Mouse (Mus musculus) G1E (cell line): ENCODE measurements around the gene 9330182L06Rik. TPM values are rescaled to one million over a fixed set of nuclear protein-coding genes. Genes with fewer than 3 reads are reported as not detected.

Experiments
- ATAC-seq: 2 replicates; pipeline ENCODE4 v1.8.0; 2016; ENCODE audit warnings: mild to moderate bottlenecking; ENCODE audit not compliant: insufficient number of reproducible peaks, poor library complexity, low FRiP score, severe bottlenecking; ENCODE audit errors: extremely low read depth
- DNase-seq: peaks from one replicate; pipeline ENCODE4 v3.0.0; 2012; ENCODE audit warnings: low spot score
- H3K27me3 ChIP-seq: 2 replicates; pipeline ENCODE4 v1.6.1; 2012; ENCODE audit warnings: mild to moderate bottlenecking, low read length, inconsistent platforms; ENCODE audit not compliant: insufficient read depth
- H3K36me3 ChIP-seq: replicated peaks from 2 replicates; pipeline ENCODE3; 2012; ENCODE audit warnings: mild to moderate bottlenecking, inconsistent platforms
- H3K4me1 ChIP-seq: 2 replicates; pipeline ENCODE4 v1.6.1; 2012; ENCODE audit warnings: low read depth, low read length, inconsistent platforms, mixed read lengths; ENCODE audit not compliant: insufficient read depth
- H3K4me3 ChIP-seq: 2 replicates; pipeline ENCODE4 v1.5.1; 2012; ENCODE audit warnings: low read depth, mild to moderate bottlenecking, inconsistent platforms, low read length, moderate library complexity, mixed read lengths
- H3K9me3 ChIP-seq: replicated peaks from 2 replicates; pipeline ENCODE4 v1.6.1; 2012; ENCODE audit warnings: inconsistent platforms
- CTCF ChIP-seq: IDR thresholded peaks from 2 replicates; pipeline ENCODE4 v1.5.1; 2012; ENCODE audit warnings: low read depth, low read length, inconsistent platforms, mixed read lengths
- GATA1 ChIP-seq: IDR thresholded peaks from 2 replicates; pipeline ENCODE4 v1.6.1; 2012; ENCODE audit warnings: borderline replicate concordance, low read length, inconsistent platforms, mixed read lengths
- GATA2 ChIP-seq: IDR thresholded peaks from 2 replicates; pipeline ENCODE4 v1.6.1; 2012; ENCODE audit warnings: low read depth, low read length, inconsistent platforms, borderline replicate concordance
- POLR2AphosphoS5 ChIP-seq: IDR thresholded peaks from 2 replicates; pipeline ENCODE4 v1.6.1; 2012; ENCODE audit warnings: low read depth, low read length, inconsistent platforms; ENCODE audit not compliant: insufficient replicate concordance
- TAL1 ChIP-seq: conservative IDR thresholded peaks from 2 replicates; pipeline ENCODE4 v1.6.1; 2012; ENCODE audit warnings: low read depth, low read length, inconsistent platforms, mixed read lengths
- polyA plus RNA-seq: library from polyadenylated mRNA; stranded (reverse); fragments of >175 nt; gene quantifications from 2 replicates; pipeline ENCODE4 v1.2.3, GENCODE M21; 2012
- total RNA-seq, 2 experiments: library from RNA; stranded (forward) in 1 of 2; stranded (reverse) in 1 of 2; fragments of 200-1000 nt in 1 of 2; fragments of >200 nt in 1 of 2; fragmentation: Nextera tagmentation in 1 of 2; gene quantifications; 2 replicates each; pipeline ENCODE4 v1.2.3; 2014 to 2017

9330182L06Rik gene
- total and polyA plus RNA-seq, 3 experiments: 0.16 TPM; not detected in 2

DNA sequence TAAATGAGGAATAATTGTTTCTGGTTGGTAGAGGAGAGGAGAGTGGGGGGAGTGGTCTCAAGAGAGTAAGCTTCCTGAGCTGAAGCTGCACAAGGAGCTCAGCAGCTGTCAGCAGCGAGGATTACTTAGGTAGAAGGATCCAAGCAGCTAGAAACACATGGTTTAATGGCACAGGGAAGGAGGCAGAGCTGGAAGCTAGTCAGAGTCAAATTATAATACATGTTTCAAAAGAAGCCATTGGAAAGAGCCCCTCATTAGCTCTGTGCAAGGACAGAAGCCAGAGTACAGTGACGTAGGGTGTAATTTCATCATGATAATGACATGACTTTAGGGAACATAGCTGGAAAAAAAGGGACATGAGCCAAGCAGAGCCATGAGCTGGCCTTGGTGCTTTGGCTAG, 92.2 kb downstream of the 9330182L06Rik start:
- TF ChIP-seq GATA2: no peak
- no peak for TF ChIP-seq TAL1
- no peak for TF ChIP-seq CTCF
- no peak for TF ChIP-seq POLR2AphosphoS5
- TF ChIP-seq GATA1: no peak
- Histone ChIP-seq H3K36me3 (no peaks in the 10 kb centered on the region), H3K4me3 (no peak overlapping the region), H3K27me3 (no peaks in the 10 kb centered on the region), H3K4me1 (no peaks in the 10 kb centered on the region), H3K9me3 (no peaks in the 10 kb centered on the region)
- ATAC-seq: no peak
- DNase-seq: no peak

DNA sequence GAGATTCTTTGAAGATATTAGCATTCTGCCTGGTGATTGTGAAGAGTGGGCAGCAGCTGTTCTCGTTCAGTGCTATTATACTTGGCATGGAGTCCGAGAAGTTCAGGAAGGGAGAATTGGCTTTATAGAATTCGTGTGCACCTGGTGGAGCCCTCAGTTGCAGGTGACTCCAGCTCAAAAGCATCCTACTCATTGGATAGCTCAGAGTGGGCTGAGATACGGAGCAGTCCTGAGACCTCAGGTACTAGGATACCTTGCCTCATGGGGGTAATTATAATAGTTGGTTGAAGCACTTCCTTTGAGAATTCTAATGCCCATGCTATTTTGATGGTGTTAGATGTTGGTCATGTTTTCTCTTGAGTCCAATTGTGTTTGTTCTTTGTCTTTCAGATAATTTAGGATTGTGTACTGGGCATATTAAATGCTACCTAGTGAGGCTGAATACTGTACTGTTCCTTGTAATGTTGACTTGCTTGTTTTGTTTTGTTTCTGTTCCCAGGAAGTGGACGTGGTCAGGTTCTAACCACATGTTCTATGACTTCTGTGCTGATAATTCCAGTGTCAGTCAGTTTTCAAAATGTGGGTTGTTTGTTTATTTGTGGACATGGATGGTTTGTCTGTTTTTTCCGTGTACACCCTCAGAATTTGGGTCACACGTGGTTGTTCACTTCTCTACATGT, 96.2 kb downstream of the 9330182L06Rik start:
- ATAC-seq: no peak
- TF ChIP-seq CTCF: no peak
- no peak for TF ChIP-seq GATA2
- TF ChIP-seq GATA1: no peak
- no peak for TF ChIP-seq POLR2AphosphoS5
- no peak for TF ChIP-seq TAL1
- H3K36me3 ChIP-seq: no peaks in the 10 kb centered on the region

DNA sequence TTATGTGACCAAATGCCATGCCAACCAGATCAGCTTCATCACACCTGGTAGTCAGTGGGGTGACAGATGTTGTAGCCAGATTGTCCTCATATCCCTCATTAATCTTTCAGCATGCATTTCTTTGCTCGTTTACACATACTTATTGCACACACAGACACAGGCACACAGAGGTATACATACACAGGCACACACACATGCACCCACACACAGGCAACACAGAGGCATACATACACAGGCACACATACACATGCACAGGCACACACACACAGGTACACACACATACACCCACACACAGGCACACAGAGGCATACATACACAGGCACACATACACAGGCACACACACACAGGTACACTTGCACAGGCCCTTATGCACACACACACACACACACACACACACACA, 99.0 kb downstream of the 9330182L06Rik start:
- H3K27me3 ChIP-seq: peaks cover 3% of the 10 kb centered on the region; the same call in 1 of the 2 replicates
- H3K9me3 ChIP-seq: no peaks in the 10 kb centered on the region
- DNase-seq (no peak), ATAC-seq (no peak)
- H3K4me3 ChIP-seq: no peak overlapping the region
- H3K36me3 ChIP-seq: no peaks in the 10 kb centered on the region
- TF ChIP-seq POLR2AphosphoS5 (no peak), TAL1 (no peak), CTCF (no peak), GATA2 (no peak), GATA1 (no peak)
- no peaks in the 10 kb centered on the region for H3K4me1 ChIP-seq

More for the DNA sequence above, 96.2 kb downstream of the 9330182L06Rik start:
- no peaks in the 10 kb centered on the region for H3K4me1 ChIP-seq
- H3K4me3 ChIP-seq: no peak overlapping the region
- H3K27me3 ChIP-seq: peaks cover 3% of the 10 kb centered on the region; the same call in 1 of the 2 replicates
- DNase-seq: no peak
- no peaks in the 10 kb centered on the region for H3K9me3 ChIP-seq

GRCm38 (mm10) chr5:9367920-9368692, 102.2 kb downstream of the 9330182L06Rik start:
- ATAC-seq: no peak
- DNase-seq: no peak
- Histone ChIP-seq H3K36me3 (no peaks in the 10 kb centered on the region), H3K27me3 (peaks cover 3% of the 10 kb centered on the region; the same call in 1 of the 2 replicates), H3K9me3 (no peaks in the 10 kb centered on the region), H3K4me1 (no peaks in the 10 kb centered on the region), H3K4me3 (no peak overlapping the region)
- TF ChIP-seq GATA1 (no peak), TAL1 (no peak), GATA2 (no peak), CTCF (no peak), POLR2AphosphoS5 (no peak)

DNA sequence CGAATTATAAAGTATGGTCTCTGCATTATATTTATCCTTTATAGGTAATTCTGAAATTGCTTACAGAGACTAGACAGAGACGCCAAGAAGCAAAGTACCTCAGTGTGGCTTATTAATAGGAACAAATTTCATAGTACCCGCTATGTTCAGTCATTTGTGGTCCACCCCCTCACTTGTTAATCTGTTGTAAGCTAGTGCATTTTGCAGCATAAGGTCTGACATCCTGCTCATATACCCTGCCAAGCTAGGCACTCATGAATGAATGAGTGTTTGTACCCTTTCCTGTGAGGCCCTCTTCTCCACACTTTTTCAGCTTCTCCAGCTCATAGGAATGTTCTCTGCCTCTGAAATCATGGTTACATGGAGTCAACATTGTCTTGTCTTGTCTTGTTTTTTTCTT, 105.2 kb downstream of the 9330182L06Rik start:
- H3K4me3 ChIP-seq: no peak overlapping the region
- no peak for ATAC-seq
- TF ChIP-seq POLR2AphosphoS5: no peak
- TF ChIP-seq GATA1: no peak
- TF ChIP-seq TAL1: no peak
- no peaks in the 10 kb centered on the region for H3K9me3 ChIP-seq
- no peaks in the 10 kb centered on the region for H3K36me3 ChIP-seq
- H3K4me1 ChIP-seq: no peaks in the 10 kb centered on the region
- H3K27me3 ChIP-seq: no peaks in the 10 kb centered on the region
- no peak for DNase-seq

DNA sequence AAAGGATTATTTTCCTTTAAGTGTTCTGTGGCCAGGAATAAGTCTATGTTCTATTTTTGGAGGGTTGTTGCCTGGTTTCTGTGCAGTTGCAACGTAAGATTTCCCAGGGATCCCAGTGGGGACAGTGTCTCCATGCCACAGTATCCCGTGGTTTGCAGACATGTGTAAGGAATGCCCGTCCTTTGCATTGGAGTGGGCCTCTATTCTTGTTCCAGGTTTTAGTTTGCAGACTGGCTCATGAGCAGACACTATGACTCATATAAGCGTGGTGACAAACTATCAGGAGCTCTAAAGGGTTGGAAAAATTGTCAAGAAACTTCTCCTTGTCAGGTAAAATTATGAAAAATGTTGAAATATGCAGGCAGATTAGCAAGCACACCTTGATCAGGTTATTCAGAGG, 107.4 kb downstream of the 9330182L06Rik start:
- TF ChIP-seq GATA2 (no peak), CTCF (no peak), TAL1 (no peak), POLR2AphosphoS5 (no peak), GATA1 (no peak)
- Histone ChIP-seq H3K9me3 (no peaks in the 10 kb centered on the region), H3K4me3 (no peak overlapping the region), H3K4me1 (no peaks in the 10 kb centered on the region), H3K27me3 (no peaks in the 10 kb centered on the region), H3K36me3 (no peaks in the 10 kb centered on the region)
- no peak for ATAC-seq
- DNase-seq: no peak
